In genomic region chr17:77930253-77930652, GRCm38 (mm10) we compare ENCODE assay signal across 20 mouse cellular contexts.
A peak's percentile ranks its signal among the peaks of the same experiment; 100 is the strongest.
DNase-seq lines count a peak whose midpoint lies in the region; ATAC-seq lines count a peak whose summit lies in the region.
"Had no signal": no experiment of that assay in that cellular context is flagged by ENCODE, and none has a peak within 500 bp of the region (broad histone marks: within the 10 kb centered on the region; RNA-seq: fewer than 3 reads in every experiment).

No protein-coding gene starts in this region.

- ATAC-seq in embryonic facial prominence, embryonic 12.5 days (ENCODE audit: insufficient number of reproducible peaks, insufficient read depth, low FRiP score, low TSS enrichment): peak; percentile 28; the same call in 1 of the 2 replicates
- ATAC-seq in midbrain, embryonic 13.5 days: peak; percentile 53
- no peak for ATAC-seq in midbrain, embryonic 16.5 days
- peak; percentile 34; the same call in 1 of the 2 replicates for ATAC-seq in hindbrain, embryonic 11.5 days (ENCODE audit: low FRiP score)
- peak; percentile 36; the same call in 1 of the 2 replicates for ATAC-seq in midbrain, embryonic 14.5 days (ENCODE audit: low FRiP score, low TSS enrichment)
- no peak for ATAC-seq in heart, embryonic 12.5 days (ENCODE audit: insufficient number of reproducible peaks, low FRiP score)
- ATAC-seq in megakaryocyte progenitor cell, adult 5-6 weeks (replicated peaks; ENCODE audit: poor library complexity): no peak
- ATAC-seq: liver, postnatal 0 days had no signal

- H3K27me3 ChIP-seq in embryonic facial prominence, embryonic 12.5 days: no peaks in the 10 kb centered on the region
- no peaks in the 10 kb centered on the region for H3K27me3 ChIP-seq in embryonic facial prominence, embryonic 10.5 days (replicated peaks; ENCODE audit: low read depth, poor library complexity, severe bottlenecking)
- H3K27me3 ChIP-seq in midbrain, embryonic 13.5 days: no peaks in the 10 kb centered on the region
- H3K27me3 ChIP-seq in midbrain, embryonic 16.5 days (ENCODE audit: control insufficient read depth, insufficient read depth, low read depth, low read length): no peaks in the 10 kb centered on the region
- H3K27me3 ChIP-seq in hindbrain, embryonic 11.5 days (ENCODE audit: control insufficient read depth, insufficient read depth, low read length): no peaks in the 10 kb centered on the region
- no peaks in the 10 kb centered on the region for H3K27me3 ChIP-seq in midbrain, embryonic 14.5 days (ENCODE audit: control insufficient read depth, insufficient read depth, low read length)
- H3K27me3 ChIP-seq in heart, embryonic 12.5 days (replicated peaks): no peaks in the 10 kb centered on the region
- H3K27me3 ChIP-seq: CH12.LX; embryonic facial prominence, embryonic 13.5 days; megakaryocyte, embryonic 14.5 days had no signal

- H3K4me1 ChIP-seq in embryonic facial prominence, embryonic 12.5 days: no peaks in the 10 kb centered on the region
- H3K4me1 ChIP-seq in embryonic facial prominence, embryonic 10.5 days: no peaks in the 10 kb centered on the region
- 0 out of 2 replicates have a peak, but pooled peaks cover 4% of the 10 kb centered on the region for H3K4me1 ChIP-seq in midbrain, embryonic 13.5 days (replicated peaks)
- no peaks in the 10 kb centered on the region for H3K4me1 ChIP-seq in midbrain, embryonic 16.5 days (ENCODE audit: control insufficient read depth, insufficient read depth, low read length)
- H3K4me1 ChIP-seq in hindbrain, embryonic 11.5 days (replicated peaks; ENCODE audit: control insufficient read depth, insufficient read depth, low read length): no peaks in the 10 kb centered on the region
- no peaks in the 10 kb centered on the region for H3K4me1 ChIP-seq in midbrain, embryonic 14.5 days (ENCODE audit: control insufficient read depth, insufficient read depth, low read length)
- H3K4me1 ChIP-seq in heart, embryonic 12.5 days (replicated peaks): no peaks in the 10 kb centered on the region
- H3K4me1 ChIP-seq: embryonic facial prominence, embryonic 13.5 days; limb, embryonic 10.5 days had no signal

- H3K36me3 ChIP-seq in embryonic facial prominence, embryonic 12.5 days: no peaks in the 10 kb centered on the region
- H3K36me3 ChIP-seq in embryonic facial prominence, embryonic 10.5 days (replicated peaks): no peaks in the 10 kb centered on the region
- no peaks in the 10 kb centered on the region for H3K36me3 ChIP-seq in midbrain, embryonic 13.5 days
- H3K36me3 ChIP-seq in midbrain, embryonic 16.5 days (ENCODE audit: control insufficient read depth, insufficient read depth, low read length): no peaks in the 10 kb centered on the region
- no peaks in the 10 kb centered on the region for H3K36me3 ChIP-seq in hindbrain, embryonic 11.5 days (ENCODE audit: control insufficient read depth, insufficient read depth, low read length)
- H3K36me3 ChIP-seq in midbrain, embryonic 14.5 days (ENCODE audit: control insufficient read depth, insufficient read depth, low read length): no peaks in the 10 kb centered on the region
- H3K36me3 ChIP-seq in heart, embryonic 12.5 days: no peaks in the 10 kb centered on the region
- H3K36me3 ChIP-seq: embryonic facial prominence, embryonic 13.5 days; limb, embryonic 10.5 days had no signal

- H3K4me3 ChIP-seq in embryonic facial prominence, embryonic 12.5 days: no peak overlapping the region
- H3K4me3 ChIP-seq in embryonic facial prominence, embryonic 10.5 days: no peak overlapping the region
- H3K4me3 ChIP-seq in midbrain, embryonic 13.5 days (replicated peaks): no peak overlapping the region
- H3K4me3 ChIP-seq in midbrain, embryonic 16.5 days (ENCODE audit: low read depth, low read length): no peak overlapping the region
- no peak overlapping the region for H3K4me3 ChIP-seq in hindbrain, embryonic 11.5 days (ENCODE audit: low read depth, low read length)
- H3K4me3 ChIP-seq in midbrain, embryonic 14.5 days (replicated peaks; ENCODE audit: low read depth, low read length): no peak overlapping the region
- H3K4me3 ChIP-seq in heart, embryonic 12.5 days: no peak overlapping the region
- H3K4me3 ChIP-seq: embryonic facial prominence, embryonic 13.5 days; heart, adult 2 months; limb, embryonic 10.5 days; megakaryocyte, embryonic 14.5 days; myocyte had no signal

- H3K27ac ChIP-seq in embryonic facial prominence, embryonic 12.5 days: no peak overlapping the region
- H3K27ac ChIP-seq in embryonic facial prominence, embryonic 10.5 days (replicated peaks): no peak overlapping the region
- peak overlapping the region; percentile 39; the same call in 1 of the 2 replicates for H3K27ac ChIP-seq in midbrain, embryonic 13.5 days
- no peak overlapping the region for H3K27ac ChIP-seq in midbrain, embryonic 16.5 days (ENCODE audit: low read length)
- H3K27ac ChIP-seq in hindbrain, embryonic 11.5 days (ENCODE audit: low read depth, low read length): no peak overlapping the region
- H3K27ac ChIP-seq in midbrain, embryonic 14.5 days (replicated peaks; ENCODE audit: low read depth, low read length): 0 out of 2 replicates have a peak overlapping the region, but pooled peaks have one; percentile 13
- no peak overlapping the region for H3K27ac ChIP-seq in heart, embryonic 12.5 days (ENCODE audit: poor library complexity, severe bottlenecking)
- H3K27ac ChIP-seq: embryonic facial prominence, embryonic 13.5 days; heart, adult 2 months; limb, embryonic 10.5 days had no signal

- H3K9ac ChIP-seq in embryonic facial prominence, embryonic 12.5 days: no peak overlapping the region
- H3K9ac ChIP-seq in midbrain, embryonic 13.5 days (replicated peaks): no peak overlapping the region
- no peak overlapping the region for H3K9ac ChIP-seq in midbrain, embryonic 16.5 days (ENCODE audit: low read depth, low read length)
- no peak overlapping the region for H3K9ac ChIP-seq in hindbrain, embryonic 11.5 days (ENCODE audit: low read depth, low read length)
- no peak overlapping the region for H3K9ac ChIP-seq in midbrain, embryonic 14.5 days (replicated peaks; ENCODE audit: low read length)
- H3K9ac ChIP-seq in heart, embryonic 12.5 days: no peak overlapping the region
- H3K9ac ChIP-seq: embryonic facial prominence, embryonic 13.5 days; liver, postnatal 0 days had no signal

- 84% methylated on average over 3 of the region's 3 CpGs for WGBS in embryonic facial prominence, embryonic 12.5 days
- whole genome bisulfite sequencing in embryonic facial prominence, embryonic 10.5 days: 88% methylated on average over 3 of the region's 3 CpGs
- WGBS in midbrain, embryonic 13.5 days: 60% methylated on average over 3 of the region's 3 CpGs
- 72% methylated on average over 3 of the region's 3 CpGs for WGBS in midbrain, embryonic 16.5 days
- 76% methylated on average over 3 of the region's 3 CpGs for WGBS in hindbrain, embryonic 11.5 days
- 55% methylated on average over 3 of the region's 3 CpGs for WGBS in midbrain, embryonic 14.5 days
- 75% methylated on average over 3 of the region's 3 CpGs for WGBS in heart, embryonic 12.5 days

- H3K9me3 ChIP-seq in embryonic facial prominence, embryonic 12.5 days: no peaks in the 10 kb centered on the region
- 0 out of 2 replicates have a peak, but pooled peaks cover 3% of the 10 kb centered on the region for H3K9me3 ChIP-seq in embryonic facial prominence, embryonic 10.5 days
- no peaks in the 10 kb centered on the region for H3K9me3 ChIP-seq in midbrain, embryonic 13.5 days
- no peaks in the 10 kb centered on the region for H3K9me3 ChIP-seq in midbrain, embryonic 16.5 days (replicated peaks; ENCODE audit: control insufficient read depth, low read length, poor library complexity, severe bottlenecking)
- H3K9me3 ChIP-seq in hindbrain, embryonic 11.5 days (ENCODE audit: control insufficient read depth, low read length): no peaks in the 10 kb centered on the region
- no peaks in the 10 kb centered on the region for H3K9me3 ChIP-seq in midbrain, embryonic 14.5 days (ENCODE audit: control insufficient read depth, low read length)
- peaks cover 8% of the 10 kb centered on the region; the same call in 1 of the 2 replicates for H3K9me3 ChIP-seq in heart, embryonic 12.5 days (replicated peaks)
- H3K9me3 ChIP-seq: embryonic facial prominence, embryonic 13.5 days; limb, embryonic 10.5 days had no signal

- no peak for DNase-seq in embryonic facial prominence, embryonic 10.5 days (ENCODE audit: low spot score)
- DNase-seq in hindbrain, embryonic 11.5 days (ENCODE audit: low spot score): no peak
- DNase-seq in midbrain, embryonic 14.5 days: no peak
- DNase-seq: cerebellum, adult 11 months; gastrocnemius, postnatal 25 days; heart, adult 2 months; kidney, adult 18-20 months; kidney, postnatal 14 days; liver, postnatal 0 days; lung, postnatal 10 days had no signal

- H3K4me2 ChIP-seq in embryonic facial prominence, embryonic 12.5 days (replicated peaks): no peak overlapping the region
- no peak overlapping the region for H3K4me2 ChIP-seq in midbrain, embryonic 13.5 days (replicated peaks)
- no peak overlapping the region for H3K4me2 ChIP-seq in midbrain, embryonic 16.5 days (ENCODE audit: low read length)
- H3K4me2 ChIP-seq in hindbrain, embryonic 11.5 days (replicated peaks; ENCODE audit: low read depth, low read length): no peak overlapping the region
- no peak overlapping the region for H3K4me2 ChIP-seq in midbrain, embryonic 14.5 days (ENCODE audit: low read length)
- H3K4me2 ChIP-seq in heart, embryonic 12.5 days: no peak overlapping the region
- H3K4me2 ChIP-seq: embryonic facial prominence, embryonic 13.5 days had no signal

Comparison
In these comparisons a context has a peak if more than half of its experiments do, and no peak if none do; other contexts are left out.
1. ATAC-seq: peak in embryonic facial prominence, embryonic 12.5 days (single experiment), midbrain, embryonic 13.5 days (single experiment), hindbrain, embryonic 11.5 days (single experiment) and midbrain, embryonic 14.5 days (single experiment); none in midbrain, embryonic 16.5 days (single experiment), heart, embryonic 12.5 days (single experiment) and megakaryocyte progenitor cell, adult 5-6 weeks (single experiment).
2. H3K27ac ChIP-seq: peak in midbrain, embryonic 13.5 days (single experiment) and midbrain, embryonic 14.5 days (single experiment); none in embryonic facial prominence, embryonic 12.5 days (single experiment), embryonic facial prominence, embryonic 10.5 days (single experiment), midbrain, embryonic 16.5 days (single experiment), hindbrain, embryonic 11.5 days (single experiment) and heart, embryonic 12.5 days (single experiment).